Mouse (Mus musculus) CH12.LX (cell line): Measurements from ENCODE around the gene Ccdc88c. TPM values are rescaled to one million over a fixed set of nuclear protein-coding genes. Genes with fewer than 3 reads are reported as not detected.

Source experiments
- DNase-seq: peaks from one replicate; pipeline ENCODE4 v3.0.0-alpha.2; 2013; ENCODE audit errors: extremely low read depth
- H3K27ac ChIP-seq: 2 replicates; pipeline ENCODE4 v1.5.1; 2012; ENCODE audit warnings: low read depth, mild to moderate bottlenecking, control low read depth, moderate library complexity; ENCODE audit not compliant: insufficient read depth
- H3K27me3 ChIP-seq: replicated peaks from 2 replicates; pipeline ENCODE3; 2012; ENCODE audit warnings: inconsistent platforms
- H3K36me3 ChIP-seq, 2 experiments: replicated peaks in 1 of 2; 2 replicates each; pipeline versions ENCODE3 to v1.6.1; 2012; ENCODE audit warnings: inconsistent platforms in 1 of 2, low read length in 1 of 2, mild to moderate bottlenecking in 1 of 2, mixed read lengths in 1 of 2, moderate library complexity in 1 of 2; ENCODE audit not compliant: control insufficient read depth in 1 of 2, insufficient read depth in 1 of 2
- H3K4me1 ChIP-seq, 2 experiments: 2 replicates each; pipeline ENCODE4 v1.6.1; 2012; ENCODE audit warnings: inconsistent platforms in 1 of 2, moderate library complexity in 1 of 2; ENCODE audit not compliant: insufficient read depth in 2 of 2, control insufficient read depth in 1 of 2
- H3K4me2 ChIP-seq: 2 replicates; pipeline ENCODE4 v1.6.1; 2012; ENCODE audit warnings: low read depth, mild to moderate bottlenecking, control low read depth; ENCODE audit not compliant: poor library complexity, insufficient read depth, severe bottlenecking
- H3K4me3 ChIP-seq, 3 experiments: fragments of 150-350 bp in 1 of 3; sonication (generic) in 1 of 3; replicated peaks in 1 of 3; 2 replicates each; pipeline versions ENCODE3 to v1.5.1; 2011 to 2012; ENCODE audit warnings: low read depth in 2 of 3, low read length in 2 of 3, mild to moderate bottlenecking in 2 of 3, moderate library complexity in 2 of 3, control low read depth in 1 of 3, improper control_type of control experiment in 1 of 3, inconsistent platforms in 1 of 3, mixed read lengths in 1 of 3; ENCODE audit not compliant: poor library complexity in 1 of 3
- H3K79me2 ChIP-seq: replicated peaks from 2 replicates; pipeline ENCODE4 v1.6.1; 2012; ENCODE audit warnings: mild to moderate bottlenecking, moderate library complexity; ENCODE audit not compliant: control insufficient read depth, poor library complexity, insufficient read depth, severe bottlenecking; ENCODE audit errors: extremely low read depth
- H3K9ac ChIP-seq: 2 replicates; pipeline ENCODE4 v1.6.1; 2012; ENCODE audit warnings: low read depth, mild to moderate bottlenecking, control low read depth, moderate library complexity; ENCODE audit not compliant: insufficient read depth
- H3K9me3 ChIP-seq: replicated peaks from 2 replicates; pipeline ENCODE3; 2012; ENCODE audit warnings: low read length, inconsistent platforms, mixed read lengths
- BHLHE40 ChIP-seq: IDR thresholded peaks from 2 replicates; pipeline ENCODE4 v1.6.1; 2011; ENCODE audit warnings: mild to moderate bottlenecking, low read depth, low read length, improper control_type of control experiment
- CHD1 ChIP-seq: IDR thresholded peaks from 2 replicates; pipeline ENCODE4 v1.6.1; 2012; ENCODE audit warnings: low read depth, low read length, improper control_type of control experiment, inconsistent platforms
- CHD2 ChIP-seq: IDR thresholded peaks from 2 replicates; pipeline ENCODE4 v1.6.1; 2011; ENCODE audit warnings: low read length, improper control_type of control experiment
- CTCF ChIP-seq, 2 experiments: IDR thresholded peaks in 1 of 2; conservative IDR thresholded peaks in 1 of 2; 2 replicates each; pipeline ENCODE4 v1.5.1; 2011 to 2012; ENCODE audit warnings: low read depth in 2 of 2, low read length in 2 of 2, improper control_type of control experiment in 1 of 2, inconsistent platforms in 1 of 2, mild to moderate bottlenecking in 1 of 2, moderate library complexity in 1 of 2
- ELF1 ChIP-seq: IDR thresholded peaks from 2 replicates; pipeline ENCODE4 v1.6.1; 2014; ENCODE audit warnings: low read depth, mild to moderate bottlenecking, inconsistent platforms, low read length, improper control_type of control experiment
- ETS1 ChIP-seq: conservative IDR thresholded peaks from 2 replicates; pipeline ENCODE4 v1.6.1; 2012; ENCODE audit warnings: low read depth, mild to moderate bottlenecking, inconsistent platforms, low read length, improper control_type of control experiment, moderate library complexity
- GABPA ChIP-seq: IDR thresholded peaks from 2 replicates; pipeline ENCODE4 v1.6.1; 2012; ENCODE audit warnings: low read depth, low read length, improper control_type of control experiment, inconsistent platforms; ENCODE audit not compliant: insufficient replicate concordance
- IRF4 ChIP-seq: IDR thresholded peaks from 2 replicates; pipeline ENCODE4 v1.6.1; 2014; ENCODE audit warnings: low read depth, mild to moderate bottlenecking, inconsistent platforms, low read length, improper control_type of control experiment
- JUN ChIP-seq: IDR thresholded peaks from 2 replicates; pipeline ENCODE4 v1.6.1; 2011; ENCODE audit warnings: low read depth, mild to moderate bottlenecking, low read length, improper control_type of control experiment, moderate library complexity; ENCODE audit not compliant: insufficient read depth
- MAFK ChIP-seq: IDR thresholded peaks from 2 replicates; pipeline ENCODE4 v1.6.1; 2011; ENCODE audit warnings: low read length, improper control_type of control experiment; ENCODE audit not compliant: insufficient replicate concordance
- MAX ChIP-seq: IDR thresholded peaks from 2 replicates; pipeline ENCODE4 v1.6.1; 2011; ENCODE audit warnings: low read length, improper control_type of control experiment
- MAZ ChIP-seq: IDR thresholded peaks from 2 replicates; pipeline ENCODE4 v1.6.1; 2012; ENCODE audit warnings: low read depth, mild to moderate bottlenecking, inconsistent platforms, low read length, improper control_type of control experiment, moderate library complexity
- MEF2A ChIP-seq: IDR thresholded peaks from 2 replicates; pipeline ENCODE4 v1.6.1; 2014; ENCODE audit warnings: low read depth, mild to moderate bottlenecking, inconsistent platforms, low read length, improper control_type of control experiment, borderline replicate concordance
- MXI1 ChIP-seq: IDR thresholded peaks from 2 replicates; pipeline ENCODE4 v1.6.1; 2011; ENCODE audit warnings: mild to moderate bottlenecking, low read depth, low read length, improper control_type of control experiment
- MYC ChIP-seq: IDR thresholded peaks from 2 replicates; pipeline ENCODE4 v1.6.1; 2011; ENCODE audit warnings: low read depth, mild to moderate bottlenecking, improper control_type of control experiment, low read length
- NELFE ChIP-seq: IDR thresholded peaks from 2 replicates; pipeline ENCODE4 v1.6.1; 2011; ENCODE audit warnings: low read depth, low read length, improper control_type of control experiment
- NRF1 ChIP-seq: IDR thresholded peaks from 2 replicates; pipeline ENCODE4 v1.6.1; 2014; ENCODE audit warnings: low read depth, mild to moderate bottlenecking, inconsistent platforms, low read length, improper control_type of control experiment, moderate library complexity
- PAX5 ChIP-seq: IDR thresholded peaks from 2 replicates; pipeline ENCODE4 v1.6.1; 2012; ENCODE audit warnings: low read length, inconsistent platforms, mixed read lengths
- POLR2A ChIP-seq: IDR thresholded peaks from 2 replicates; pipeline ENCODE4 v1.6.1; 2011; ENCODE audit warnings: low read depth, mild to moderate bottlenecking, improper control_type of control experiment, low read length
- POLR2AphosphoS2 ChIP-seq: IDR thresholded peaks from 2 replicates; pipeline ENCODE4 v1.6.1; 2011; ENCODE audit warnings: low read depth, low read length, improper control_type of control experiment
- RAD21 ChIP-seq: IDR thresholded peaks from 2 replicates; pipeline ENCODE4 v1.6.1; 2011; ENCODE audit warnings: low read depth, mild to moderate bottlenecking, low read length, improper control_type of control experiment, moderate library complexity
- RCOR1 ChIP-seq: conservative IDR thresholded peaks from 2 replicates; pipeline ENCODE4 v1.6.1; 2012; ENCODE audit warnings: low read depth, mild to moderate bottlenecking, inconsistent platforms, low read length, improper control_type of control experiment
- SMC3 ChIP-seq: IDR thresholded peaks from 2 replicates; pipeline ENCODE4 v1.6.1; 2011; ENCODE audit warnings: low read depth, low read length, improper control_type of control experiment
- TBP ChIP-seq: conservative IDR thresholded peaks from 2 replicates; pipeline ENCODE4 v1.6.1; 2011; ENCODE audit warnings: low read depth, low read length, improper control_type of control experiment
- TCF12 ChIP-seq: IDR thresholded peaks from 2 replicates; pipeline ENCODE4 v1.6.1; 2014; ENCODE audit warnings: low read depth, mild to moderate bottlenecking, inconsistent platforms, low read length, improper control_type of control experiment
- UBTF ChIP-seq: IDR thresholded peaks from 2 replicates; pipeline ENCODE4 v1.6.1; 2012; ENCODE audit warnings: low read depth, mild to moderate bottlenecking, inconsistent platforms, low read length, improper control_type of control experiment, moderate library complexity
- ZC3H11A ChIP-seq: IDR thresholded peaks from 2 replicates; pipeline ENCODE4 v1.6.1; 2012; ENCODE audit warnings: low read depth, mild to moderate bottlenecking, inconsistent platforms, low read length, improper control_type of control experiment
- ZKSCAN1 ChIP-seq: IDR thresholded peaks from 2 replicates; pipeline ENCODE4 v1.6.1; 2012; ENCODE audit warnings: low read depth, inconsistent platforms, low read length, improper control_type of control experiment, borderline replicate concordance
- ZMIZ1 ChIP-seq: IDR thresholded peaks from 2 replicates; pipeline ENCODE4 v1.6.1; 2012; ENCODE audit warnings: low read depth, mild to moderate bottlenecking, inconsistent platforms, low read length, improper control_type of control experiment
- ZNF384 ChIP-seq: IDR thresholded peaks from 2 replicates; pipeline ENCODE4 v1.6.1; 2012; ENCODE audit warnings: low read depth, low read length, improper control_type of control experiment, inconsistent platforms
- dilution Hi-C: fragments of 300-500 bp; cut with MboI; formaldehyde crosslinking; loops from 2 replicates; pipeline ENCODE4 v1.14.3; 2020; ENCODE audit warnings: low sequenced_read_pairs; ENCODE audit not compliant: extremely low pct_unique_long_range_greater_than_20kb, extremely low pct_ligation_motif_present
- in situ Hi-C: fragments of 300-500 bp; cut with MboI; formaldehyde crosslinking; loops from 3 replicates; pipeline ENCODE4 v1.14.3; 2019; ENCODE audit warnings: low sequenced_read_pairs, low pct_ligation_motif_present, low pct_unique_long_range_greater_than_20kb, mixed read lengths
- polyA plus RNA-seq: library from polyadenylated mRNA; unstranded; fragments of >175 nt; gene quantifications from 2 replicates; pipeline ENCODE4 v1.2.1, GENCODE M21; 2012; ENCODE audit warnings: low read depth; ENCODE audit not compliant: insufficient read length
- total RNA-seq, 2 experiments: library from RNA; depleted of rRNA; stranded (reverse); fragments of 300-350 nt in 1 of 2; fragments of >200 nt in 1 of 2; gene quantifications; 2 replicates each; pipeline ENCODE4 v1.2.3; 2012 to 2014

Gene Ccdc88c
- total and polyA plus RNA-seq, 3 experiments, result 20.3 to 32.7 (median 24.9) TPM

DNA sequence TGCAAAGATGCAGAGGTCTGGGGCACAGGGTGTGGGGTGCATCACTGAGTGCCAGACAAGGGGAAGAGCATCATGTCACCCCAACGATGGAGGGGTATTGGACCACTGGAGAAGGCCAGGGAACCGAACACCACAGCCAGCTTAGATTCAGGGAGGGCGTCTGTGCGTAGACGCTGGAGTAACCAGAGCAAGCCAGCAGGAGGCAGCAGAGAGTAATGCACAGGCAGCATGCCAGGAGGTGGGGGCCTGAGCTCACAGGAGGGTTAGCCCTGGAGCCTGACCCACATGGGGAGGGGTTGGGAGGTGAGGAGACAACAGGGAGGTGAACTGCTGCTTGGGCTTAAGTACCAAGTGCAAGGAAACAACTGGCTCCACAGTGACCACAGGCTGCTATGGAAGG is 70.8 kb downstream of the Ccdc88c start:
- Histone ChIP-seq H3K79me2 (no peaks in the 10 kb centered on the region), H3K4me2 (no peak overlapping the region), H3K27ac (no peak overlapping the region), H3K9ac (no peak overlapping the region), H3K9me3 (no peaks in the 10 kb centered on the region), H3K4me1 (peaks cover 2 to 8% of the 10 kb centered on the region in 2 experiments; a peak in 3 of 4 replicates), H3K36me3 (peaks cover 69 to 96% of the 10 kb centered on the region in 2 experiments), H3K4me3 (no peak overlapping the region), H3K27me3 (no peaks in the 10 kb centered on the region)
- in situ Hi-C loops, result loop anchor here (5.0 kb wide), 1 partner anchor 69 kb away; the partner anchor contains the start of gene Ccdc88c
- peak; percentile 81 for DNase-seq
- peak; percentile 39; the same call in 1 of the 2 replicates for TF ChIP-seq ELF1
- TF ChIP-seq JUN, result no peak
- peak; percentile 79 for TF ChIP-seq MXI1
- 0 out of 2 replicates have a peak, but pooled peaks have one; percentile 39 for TF ChIP-seq MEF2A
- peak; percentile 100 for TF ChIP-seq MAZ
- peak; percentile 52 for TF ChIP-seq BHLHE40
- TF ChIP-seq NRF1, result peak; percentile 54
- no peak for TF ChIP-seq ZMIZ1
- no peak for TF ChIP-seq POLR2AphosphoS2
- peak; percentile 59; the same call in 1 of the 2 replicates for TF ChIP-seq NELFE
- TF ChIP-seq CTCF (conservative IDR thresholded peaks at IDR 0.05 in 1 of 2, IDR thresholded peaks at IDR 0.05 in 1 of 2; ENCODE audit: low read depth in 2 of 2, low read length in 2 of 2), result peak; percentile 92 to 99
- TF ChIP-seq RAD21, result peak; percentile 94
- peak; percentile 60; the same call in 1 of the 2 replicates for TF ChIP-seq IRF4
- TF ChIP-seq ZC3H11A, result peak; percentile 91
- 0 out of 2 replicates have a peak, but pooled peaks have one; percentile 27 for TF ChIP-seq TCF12
- peak; percentile 47 for TF ChIP-seq MAX
- TF ChIP-seq ZKSCAN1, result no peak
- TF ChIP-seq MYC, result peak; percentile 73; the same call in 1 of the 2 replicates
- peak; percentile 98 for TF ChIP-seq SMC3
- dilution Hi-C loops, result no loop called here

GRCm38 (mm10) chr12:100957257-100957656 is 71.6 kb downstream of the Ccdc88c start:
- dilution Hi-C loops (no loop called here), in situ Hi-C loops (loop anchor here (5.0 kb wide), 1 partner anchor 70 kb away; the partner anchor contains the start of gene Ccdc88c)
- Histone ChIP-seq H3K27ac (no peak overlapping the region), H3K4me1 (peaks cover 2 to 11% of the 10 kb centered on the region in 2 experiments; a peak in 3 of 4 replicates), H3K79me2 (no peaks in the 10 kb centered on the region), H3K36me3 (peaks cover 62 to 96% of the 10 kb centered on the region in 2 experiments), H3K4me3 (no peak overlapping the region), H3K27me3 (no peaks in the 10 kb centered on the region), H3K9me3 (no peaks in the 10 kb centered on the region), H3K4me2 (no peak overlapping the region), H3K9ac (no peak overlapping the region)
- TF ChIP-seq CHD2 (no peak), ZNF384 (no peak), MXI1 (no peak), ETS1 (no peak), TBP (no peak), MAZ (no peak), TCF12 (no peak), ZC3H11A (no peak), UBTF (no peak), RCOR1 (no peak), ZMIZ1 (no peak), PAX5 (no peak), CHD1 (no peak), NELFE (no peak), MAFK (no peak), POLR2AphosphoS2 (no peak), GABPA (no peak), POLR2A (no peak), JUN (no peak), RAD21 (no peak)
- DNase-seq, result no peak
